Mouse (Mus musculus) left cerebral cortex, adult 8-10 months (tissue): ENCODE results near the gene Dock4. TPM values are rescaled to one million over a fixed set of nuclear protein-coding genes. Genes with fewer than 3 reads are reported as not detected.

ENCODE experiments used
- DNase-seq, 2 experiments: peaks; one replicate each; pipeline ENCODE4 v3.0.0; 2022; ENCODE audit warnings: low spot score in 2 of 2
- total RNA-seq, 4 experiments: library from RNA; stranded (reverse); gene quantifications; 2 replicates each; pipeline ENCODE4 v1.2.4; 2022

Dock4 gene
- total RNA-seq, 4 experiments from 2014 or later = 81.2 to 91.5 (median 85.3) TPM

DNA sequence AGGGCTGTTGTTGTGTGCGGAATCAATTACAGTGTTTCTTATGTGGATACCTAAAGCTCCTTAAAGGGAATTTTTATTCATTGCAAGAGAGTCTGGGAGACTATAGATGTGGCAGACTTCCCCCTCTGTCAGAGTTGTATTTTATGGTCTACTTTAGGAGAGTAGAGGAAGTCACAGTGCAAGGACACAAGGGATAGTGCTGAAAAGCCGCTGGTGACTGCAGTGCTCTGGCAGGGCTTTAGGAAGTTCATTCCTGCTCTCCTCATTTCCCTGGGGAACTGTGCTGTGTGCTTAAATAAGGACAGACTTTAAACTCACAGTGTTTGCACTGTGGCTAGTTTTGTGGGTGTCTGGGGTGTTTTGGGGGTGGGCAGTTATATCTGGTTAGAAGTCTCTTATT lies 118.5 kb downstream of the Dock4 start:
- DNase-seq = no peak

DNA sequence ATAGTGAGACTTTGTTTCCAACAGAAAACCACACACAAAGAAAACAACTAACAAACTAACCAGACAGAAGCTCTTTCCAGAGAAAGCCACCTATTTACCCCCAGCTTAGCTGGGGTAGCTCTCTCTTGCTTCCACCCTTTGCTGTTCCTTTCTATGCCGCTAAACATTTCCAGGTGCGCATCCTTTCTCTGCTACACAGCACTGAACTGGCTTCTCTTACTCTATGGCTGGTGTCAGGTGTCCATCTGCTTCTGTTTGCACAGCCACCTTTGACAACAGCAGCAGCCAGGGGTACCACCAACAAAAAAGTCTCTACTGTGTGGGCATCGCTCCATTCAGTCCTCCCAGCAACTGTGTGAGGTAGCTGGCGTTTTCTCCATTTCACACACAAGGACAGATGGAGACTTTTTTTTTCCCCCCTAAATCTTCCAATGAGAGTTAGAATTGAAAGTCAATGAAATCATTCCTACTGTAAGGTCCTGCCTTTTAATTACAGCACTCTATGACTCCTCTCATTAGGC lies 122.7 kb downstream of the Dock4 start:
- DNase-seq = no peak

DNA sequence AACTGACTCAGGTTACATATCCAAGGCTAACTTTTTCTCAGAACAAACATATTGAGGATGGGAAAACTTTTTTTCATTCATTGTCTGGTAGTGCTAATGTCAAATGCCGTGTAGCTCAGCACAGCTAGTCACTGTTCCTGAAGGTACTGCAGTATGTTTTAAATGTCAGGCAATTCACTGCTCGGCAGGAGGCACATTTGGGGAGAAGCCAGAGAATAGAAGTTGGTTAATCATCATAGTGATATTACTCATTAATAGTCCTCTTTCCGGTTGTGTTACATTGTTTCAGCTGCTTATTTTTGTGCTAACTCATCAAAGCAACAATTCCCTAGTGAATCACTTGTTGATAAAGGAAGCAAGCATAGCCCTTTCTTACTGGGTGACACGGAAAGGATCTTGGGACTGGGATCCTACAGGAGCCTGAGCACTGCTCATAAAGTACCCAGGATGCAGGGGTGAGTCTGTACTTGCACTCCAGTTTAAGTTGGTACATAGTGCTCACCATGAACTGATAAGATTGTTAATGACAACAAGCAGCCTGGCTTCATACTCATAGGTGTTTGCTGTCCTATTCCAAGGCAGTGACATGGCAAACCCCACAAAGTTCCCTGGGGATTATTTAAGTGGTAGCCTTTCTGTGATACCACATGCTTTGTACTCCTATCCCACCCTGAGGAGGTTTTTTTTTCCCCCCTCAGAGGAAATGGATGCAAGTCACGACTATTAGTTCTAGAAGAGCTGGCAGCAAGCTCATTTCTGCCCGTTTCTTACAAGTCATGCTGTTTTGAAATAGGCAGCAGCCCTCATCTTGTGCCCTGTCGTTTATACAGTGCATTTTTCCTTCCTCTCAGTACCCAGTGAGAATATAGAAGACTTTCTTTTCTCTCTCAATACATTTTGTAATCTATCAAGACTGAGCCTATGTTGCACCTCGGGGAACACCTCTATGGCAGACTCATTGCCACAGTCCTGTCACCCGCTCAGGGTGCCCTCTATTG lies 123.5 kb downstream of the Dock4 start:
- DNase-seq = no peak

DNA sequence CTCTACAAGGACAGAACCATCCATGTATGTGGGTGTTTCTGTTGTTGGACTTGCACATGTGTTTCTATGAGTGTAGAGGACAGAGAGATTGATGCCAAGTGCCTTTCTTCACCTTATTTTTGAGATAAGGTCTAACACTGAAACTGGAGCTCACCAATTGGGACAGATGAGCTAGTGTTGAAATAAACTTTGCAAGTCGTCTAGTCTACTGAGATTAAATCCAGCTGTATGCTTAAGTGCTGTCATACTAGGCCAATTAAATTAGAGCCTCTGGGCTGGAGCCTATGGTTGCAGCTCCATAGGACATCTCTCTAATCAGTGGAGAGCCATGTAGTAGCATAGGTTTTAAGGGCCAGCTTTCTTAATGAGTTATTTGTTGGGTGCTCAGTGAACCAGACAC lies 124.5 kb downstream of the Dock4 start:
- no peak for DNase-seq

DNA sequence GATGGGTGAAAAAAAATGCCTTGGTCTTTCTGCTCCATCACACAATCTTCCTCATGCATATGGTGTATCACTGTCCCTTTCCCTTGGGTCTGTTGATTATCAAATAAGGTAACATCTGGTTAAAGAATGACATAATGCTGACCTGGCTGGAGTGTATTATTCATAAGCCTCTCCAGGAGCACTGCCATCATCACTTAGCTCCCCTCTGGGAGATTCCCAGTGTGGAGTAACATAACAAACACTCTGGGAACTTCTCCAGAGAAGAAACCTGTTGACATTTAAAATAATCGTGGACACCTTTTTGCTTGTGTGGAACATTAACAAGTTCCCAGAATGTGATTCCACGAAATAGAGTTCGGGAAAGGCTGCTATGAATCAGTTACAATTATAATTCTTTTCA lies 128.3 kb downstream of the Dock4 start:
- no peak for DNase-seq

- DNase-seq = no peak
Observed at GRCm38 (mm10) chr12:40576749-40577148, 131.0 kb downstream of the Dock4 start.

DNA sequence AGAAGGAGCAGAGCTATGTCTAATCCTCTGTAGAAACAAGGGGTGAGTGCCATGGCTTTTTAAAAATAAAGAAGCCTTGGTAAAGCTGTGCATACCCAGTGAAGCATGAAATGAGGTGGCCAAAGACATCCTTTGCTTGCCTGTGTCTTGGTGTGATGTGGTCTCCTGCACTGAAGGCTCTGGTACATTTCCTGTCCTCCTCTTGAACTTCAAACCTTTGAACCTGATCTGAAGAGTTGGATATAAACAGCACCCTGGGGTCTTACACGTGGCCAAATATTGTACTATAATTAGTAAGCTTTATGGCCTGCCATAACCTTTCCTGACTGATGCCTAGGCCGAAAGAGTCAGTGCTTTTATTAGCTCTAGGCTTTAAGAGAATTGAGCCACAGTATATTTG lies 134.6 kb downstream of the Dock4 start:
- no peak for DNase-seq

GRCm38 (mm10) chr12:40581037-40581436 lies 135.3 kb downstream of the Dock4 start:
- DNase-seq = no peak

DNA sequence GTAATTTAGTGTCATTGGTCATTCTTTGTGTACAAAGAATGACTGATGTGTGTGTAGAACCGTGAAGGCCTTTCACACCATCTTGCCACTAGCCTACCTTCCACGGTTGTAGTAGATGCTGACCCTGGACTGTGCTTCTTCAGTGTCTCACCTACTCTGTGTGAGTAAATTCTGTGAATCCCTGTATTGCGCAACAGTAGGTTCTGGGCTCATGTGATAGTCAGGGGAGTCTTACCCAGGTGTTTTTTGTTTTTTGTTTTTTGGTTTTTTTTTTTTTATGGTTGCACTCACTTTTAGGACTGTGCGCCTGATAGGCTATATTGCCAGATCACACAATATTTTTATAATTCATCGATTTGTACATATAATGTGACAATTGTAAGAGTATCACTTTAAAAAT lies 136.3 kb downstream of the Dock4 start:
- DNase-seq = no peak

DNA sequence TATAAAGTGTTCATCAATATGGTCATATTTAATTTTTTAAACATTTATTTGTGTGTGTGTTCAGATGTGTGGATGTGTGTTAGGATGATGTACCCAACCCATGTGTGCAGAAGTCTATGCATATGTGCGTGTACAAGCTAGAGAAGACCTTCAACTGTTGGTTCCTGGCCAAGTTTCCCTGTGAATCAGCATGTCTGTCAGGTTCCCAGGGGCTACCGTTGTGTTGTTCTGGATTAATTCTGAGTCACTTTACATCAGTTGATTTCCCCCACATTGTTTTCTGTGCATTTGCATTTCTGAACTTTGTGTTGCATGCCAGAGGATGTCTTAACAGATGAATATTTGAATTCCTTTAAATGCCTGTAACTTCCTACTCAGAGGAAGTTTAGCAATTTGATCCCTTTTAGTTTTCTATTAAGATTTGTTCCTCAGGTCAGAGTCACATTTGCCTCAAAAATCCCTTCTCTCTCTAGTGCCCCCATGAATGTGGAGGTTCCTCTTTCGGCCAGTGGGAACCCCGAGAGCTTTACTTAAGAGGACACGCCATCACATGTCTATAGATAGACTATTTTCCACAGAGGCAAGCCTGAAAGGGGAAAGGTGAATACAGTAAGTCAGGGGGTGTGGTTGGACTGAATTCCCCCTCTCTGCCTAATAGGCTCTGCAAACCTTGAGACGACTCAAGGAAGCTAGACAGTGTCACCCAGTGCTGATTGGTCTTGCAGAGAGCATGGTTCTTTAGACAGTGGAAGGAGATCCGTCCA lies 139.0 kb downstream of the Dock4 start:
- DNase-seq = no peak

DNA sequence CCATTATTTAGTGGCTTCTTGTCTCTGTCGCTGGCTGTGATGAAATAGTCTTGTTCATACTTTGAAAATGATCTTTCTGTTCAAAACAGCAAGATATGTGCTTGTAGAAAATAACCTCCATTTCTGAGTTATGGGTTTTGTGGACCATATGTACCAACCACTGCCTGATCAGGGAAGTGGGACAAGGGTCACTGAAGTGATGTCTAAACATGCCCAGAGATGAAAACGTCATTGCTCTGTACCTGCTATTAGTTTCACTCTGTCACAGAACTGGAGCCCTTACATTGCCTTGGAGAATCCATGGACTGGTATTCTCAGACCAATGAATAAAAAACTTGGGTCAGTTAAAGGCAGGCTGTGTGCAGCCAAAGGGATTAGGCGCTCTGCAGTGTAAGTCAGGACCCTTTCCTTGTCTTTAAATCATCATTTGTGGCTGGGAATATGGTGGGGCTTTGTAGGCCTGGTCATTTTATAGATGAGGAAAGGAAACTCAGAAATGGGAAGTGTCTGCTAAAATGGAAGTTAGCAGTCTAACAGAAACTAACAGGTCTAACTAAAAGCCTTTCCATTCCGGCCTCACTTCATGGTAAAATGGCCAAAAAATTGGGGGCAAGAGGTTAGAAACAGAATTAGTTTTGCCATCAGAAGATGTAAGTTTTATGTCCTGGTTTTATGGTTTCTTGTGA lies 139.8 kb downstream of the Dock4 start:
- DNase-seq = no peak

GRCm38 (mm10) chr12:40594161-40594560 lies 148.4 kb downstream of the Dock4 start:
- no peak for DNase-seq

DNA sequence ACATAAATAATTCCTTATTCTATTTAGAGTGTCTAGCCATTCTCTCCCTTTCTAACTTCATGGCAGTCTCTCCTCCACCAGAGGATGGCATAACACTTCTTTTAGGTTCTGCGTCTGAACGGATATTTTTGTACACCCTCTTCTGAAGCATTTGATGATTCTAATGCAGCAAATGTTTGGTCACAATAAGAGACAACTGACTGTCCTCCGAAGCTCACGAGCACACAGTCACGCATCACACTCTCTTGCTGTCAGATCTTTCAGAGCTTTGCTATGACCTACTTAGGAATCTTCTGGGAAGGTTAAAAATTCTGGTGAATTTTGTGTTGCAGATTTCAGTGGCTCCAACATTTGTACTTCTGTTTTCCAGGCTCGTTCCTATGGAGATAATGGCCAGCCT lies 149.7 kb downstream of the Dock4 start:
- peak in 1 of 2 experiments; percentile 20 for DNase-seq

- DNase-seq = no peak
Observed at GRCm38 (mm10) chr12:40596020-40596419, 150.3 kb downstream of the Dock4 start.

- DNase-seq = no peak
Observed at GRCm38 (mm10) chr12:40596441-40596840, 150.7 kb downstream of the Dock4 start.

DNA sequence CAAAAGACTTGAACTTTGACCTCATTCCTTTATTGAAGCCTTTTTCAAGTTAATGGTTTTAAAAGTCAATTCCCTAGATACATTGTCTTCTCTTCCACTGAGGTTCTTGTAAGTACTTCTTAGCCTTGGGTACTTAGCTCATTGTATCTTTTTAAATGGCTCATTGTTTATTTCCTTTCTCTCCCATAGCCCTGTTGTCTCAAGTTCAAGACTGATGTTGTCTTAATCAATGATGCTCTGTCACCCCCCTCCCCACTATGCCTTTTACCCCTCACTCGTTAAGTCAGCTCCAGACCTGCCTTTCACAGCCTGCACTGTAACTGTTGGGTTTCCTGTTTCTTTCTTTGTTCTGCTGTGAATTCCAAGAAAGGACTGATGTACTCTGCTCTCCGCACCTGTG lies 154.2 kb downstream of the Dock4 start:
- no peak for DNase-seq

DNA sequence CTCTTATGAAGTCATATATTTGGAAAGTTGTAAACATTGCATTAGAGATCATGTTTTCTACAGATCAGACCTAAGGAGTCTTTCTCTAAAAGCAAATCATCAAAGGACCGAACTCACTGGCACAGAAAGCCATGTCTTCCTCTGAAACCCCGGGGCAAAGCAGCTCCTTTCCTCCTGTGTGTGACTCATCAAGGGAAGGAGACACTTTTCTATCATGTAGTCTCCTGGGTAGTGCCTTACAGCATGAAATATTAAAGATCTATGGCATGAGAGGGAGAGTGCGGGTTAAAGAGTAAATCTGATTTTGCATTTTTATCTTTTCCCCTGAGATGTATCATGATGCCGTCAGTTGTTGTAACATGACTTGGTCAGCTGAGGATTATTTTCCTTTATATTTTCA lies 159.8 kb downstream of the Dock4 start:
- DNase-seq = no peak

- no peak for DNase-seq
Observed at GRCm38 (mm10) chr12:40622926-40623325, 177.2 kb downstream of the Dock4 start.

- DNase-seq = no peak
Observed at GRCm38 (mm10) chr12:40626521-40626920, 180.8 kb downstream of the Dock4 start.

DNA sequence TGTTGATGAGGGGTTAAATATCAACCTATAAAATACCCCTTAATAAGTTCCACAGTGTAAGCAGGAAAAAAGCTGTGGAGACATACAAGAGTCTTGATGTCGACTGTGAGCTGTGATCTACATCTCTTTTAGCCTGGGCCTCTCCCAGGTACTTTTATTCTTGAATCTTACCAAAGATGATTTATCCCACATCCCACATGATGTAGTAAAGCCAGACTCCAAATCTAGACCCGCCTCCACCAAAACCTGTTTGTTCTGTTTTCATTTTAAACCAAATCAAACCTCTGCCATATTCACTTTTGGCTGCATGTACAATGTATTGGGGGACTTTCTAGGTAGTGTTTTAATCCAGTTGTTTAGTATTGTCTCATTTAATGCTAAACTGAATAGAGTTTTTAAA lies 187.5 kb downstream of the Dock4 start:
- no peak for DNase-seq

DNA sequence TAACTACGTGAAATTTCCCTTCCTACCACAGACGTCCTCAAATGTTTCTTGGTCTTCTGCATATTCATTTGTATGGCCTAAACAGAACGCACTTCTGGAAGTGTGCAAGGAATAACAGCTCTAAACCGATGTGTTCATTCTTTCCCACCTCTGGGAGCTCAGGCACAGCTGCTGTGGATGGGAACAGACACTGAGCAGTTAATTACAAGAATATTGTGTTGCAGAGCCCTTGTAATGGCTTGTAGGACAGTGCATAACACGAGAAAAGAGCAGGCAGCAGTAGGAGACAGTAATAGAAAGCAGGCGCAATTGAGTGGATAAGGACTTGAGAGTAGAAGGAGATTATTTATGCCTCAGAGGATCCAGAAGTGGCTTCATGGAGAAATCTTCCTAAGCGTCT lies 188.4 kb downstream of the Dock4 start:
- DNase-seq = no peak

DNA sequence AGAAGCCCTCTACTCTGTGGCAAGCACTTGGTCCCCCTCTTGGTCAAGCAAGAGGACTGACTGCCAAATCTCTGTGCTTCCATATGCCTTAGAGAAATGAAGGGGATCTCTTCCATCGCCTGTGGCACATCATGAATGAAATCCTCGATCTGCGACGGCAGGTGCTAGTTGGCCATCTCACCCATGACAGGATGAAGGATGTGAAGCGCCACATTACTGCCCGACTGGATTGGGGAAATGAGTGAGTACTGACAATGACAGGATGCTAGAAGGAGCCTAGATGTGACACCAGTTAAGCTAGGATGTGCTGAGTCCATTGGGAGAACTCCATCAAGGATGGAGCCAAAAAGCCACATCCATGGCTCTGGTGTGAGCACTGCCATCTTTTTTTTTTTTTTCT lies 190.2 kb downstream of the Dock4 start:
- DNase-seq = no peak
